Mouse (Mus musculus) kidney, postnatal 4 days (tissue): ENCODE data around the gene Myo1c.

Source experiments
- DNase-seq, 2 experiments: peaks; one replicate each; pipeline ENCODE4 v3.0.0; 2021; ENCODE audit warnings: mixed read lengths in 2 of 2

The Myo1c gene

DNA sequence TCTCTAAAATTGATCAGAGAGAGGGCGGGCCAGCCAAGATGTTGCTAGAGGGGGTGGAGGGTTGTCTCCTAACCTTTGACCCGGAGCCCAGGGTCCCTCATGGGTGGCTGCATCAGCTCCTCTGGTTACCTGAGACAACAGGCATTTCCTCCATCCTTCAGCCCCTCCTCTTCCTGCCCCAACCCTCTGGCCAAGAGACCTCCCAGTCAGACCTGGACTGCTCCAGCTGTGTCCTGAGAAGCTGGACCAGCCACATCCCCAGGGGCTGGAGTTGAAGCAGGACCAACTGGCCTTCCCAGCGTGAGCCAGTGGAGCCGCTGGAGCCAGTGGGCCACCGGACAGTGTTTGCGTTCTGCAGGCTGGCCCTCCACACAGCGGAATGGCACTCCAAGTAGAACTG, at the start of gene Myo1c:
Gene Myo1c (plus strand): TSS at position 194 of the 400 bp plus-strand sequence.
- peak; percentile 52 to 67 for DNase-seq

DNA sequence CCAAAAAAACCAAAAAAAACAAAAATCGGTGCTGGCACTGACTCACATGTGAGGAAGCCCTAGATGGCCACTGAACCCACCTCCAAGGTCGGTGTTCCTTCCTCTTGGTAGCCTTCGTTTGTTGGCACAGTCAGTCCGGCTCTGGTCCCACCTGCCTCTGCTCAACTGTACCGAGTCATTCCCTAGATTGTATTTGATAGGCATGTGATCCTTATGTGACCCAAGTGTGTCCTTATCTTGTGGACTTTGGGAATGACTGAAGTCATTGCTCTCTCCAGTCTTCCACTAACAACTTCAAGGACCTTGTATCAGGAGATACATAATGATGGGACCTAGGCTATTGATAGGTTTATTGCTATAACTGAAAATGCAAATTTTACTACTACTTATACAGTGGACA, 45.5 kb upstream of the Myo1c start:
- no peak for DNase-seq

DNA sequence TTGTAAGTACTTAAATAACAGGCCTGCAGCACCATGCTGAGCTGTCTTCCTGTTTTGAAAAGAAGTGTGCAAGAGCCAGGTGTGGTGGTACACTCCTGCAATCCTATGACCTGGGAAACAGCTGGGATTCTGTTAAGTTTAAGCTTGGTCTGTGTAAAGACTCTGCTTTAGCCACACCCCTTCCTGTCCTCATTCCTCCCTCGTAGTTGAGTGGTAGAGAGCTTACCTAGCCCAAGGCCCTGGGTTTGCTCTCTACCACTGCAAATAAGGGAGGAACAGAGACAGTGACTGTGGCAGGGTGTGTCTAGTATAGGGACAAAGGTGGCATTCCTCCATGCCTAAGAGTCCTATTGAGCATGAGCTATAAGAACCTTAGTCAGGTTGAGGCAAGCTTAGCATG, 45.0 kb upstream of the Myo1c start:
- no peak for DNase-seq

DNA sequence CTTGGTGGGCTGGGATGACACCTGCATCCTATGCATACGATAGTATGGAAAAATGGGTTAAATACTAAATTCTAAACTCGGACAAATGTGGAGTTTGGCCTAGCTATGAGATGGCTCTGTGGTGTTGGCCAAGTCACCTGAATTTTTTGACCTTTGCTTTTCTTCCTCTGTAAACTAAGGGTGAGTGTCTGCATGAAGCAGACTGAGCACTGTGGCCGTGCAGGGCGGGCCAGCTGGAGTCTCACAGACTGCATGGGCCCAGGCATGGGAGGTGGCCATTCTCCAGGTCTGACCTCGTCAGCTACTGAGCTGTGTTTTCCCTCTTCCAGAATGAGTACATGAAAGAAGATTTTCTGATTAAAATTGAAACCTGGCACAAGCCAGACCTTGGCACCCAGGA, 41.5 kb upstream of the Myo1c start:
- no peak for DNase-seq

DNA sequence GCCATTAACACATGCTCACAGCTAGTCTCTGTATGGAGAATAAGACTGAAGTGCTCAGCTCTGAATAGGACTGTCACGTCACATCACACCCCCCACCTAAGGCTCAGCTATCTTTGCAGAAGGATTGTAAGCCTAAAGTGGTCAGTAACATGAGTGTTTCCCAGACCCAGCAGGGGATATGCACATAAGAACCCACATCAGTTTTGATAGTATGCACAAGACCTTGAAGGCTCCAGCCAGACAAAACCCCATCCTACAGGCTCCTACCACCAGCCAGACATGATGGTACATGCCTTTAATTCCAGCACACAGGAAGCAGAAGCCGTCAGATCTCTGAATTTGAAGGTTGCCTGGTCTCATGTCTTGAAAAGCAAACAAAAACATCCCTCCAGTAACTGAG, 40.3 kb upstream of the Myo1c start:
- no peak for DNase-seq

DNA sequence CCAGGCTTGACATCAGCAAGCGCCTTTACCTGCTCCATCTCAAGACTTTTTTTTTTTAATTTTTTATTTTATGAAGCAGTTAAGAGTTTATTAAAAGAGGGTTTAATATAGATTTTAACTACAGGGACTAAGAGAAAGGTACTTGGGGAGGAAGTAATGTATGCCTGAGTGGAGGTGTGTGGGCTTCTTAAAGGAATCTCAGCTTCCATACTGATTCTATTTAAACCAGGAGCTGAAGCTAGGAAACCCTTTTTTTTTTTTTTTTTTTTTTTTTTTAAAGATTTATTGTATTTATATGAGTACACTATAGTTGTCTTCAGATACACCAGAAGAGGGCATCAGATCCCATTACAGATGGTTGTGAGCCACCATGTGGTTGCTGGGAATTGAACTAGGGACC, 35.5 kb upstream of the Myo1c start:
- no peak for DNase-seq

DNA sequence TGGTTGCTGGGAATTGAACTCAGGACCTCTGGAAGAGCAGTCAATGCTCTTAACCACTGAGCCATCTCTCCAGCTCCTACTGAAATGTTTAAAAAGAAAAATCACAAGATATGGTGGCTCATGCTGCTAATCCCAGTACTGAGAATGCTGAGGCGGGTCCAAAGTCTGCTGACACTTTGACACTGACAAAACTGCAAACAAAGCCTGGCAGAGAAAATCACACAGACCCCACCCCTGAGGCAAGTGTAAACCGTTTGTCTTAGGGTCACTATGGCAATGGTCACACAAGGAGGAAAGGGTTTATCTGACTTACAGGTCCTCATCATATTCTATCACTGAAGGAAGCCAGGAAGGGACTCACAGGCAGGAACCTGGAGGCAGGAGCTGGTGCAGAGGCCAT, 34.7 kb upstream of the Myo1c start:
- no peak for DNase-seq

DNA sequence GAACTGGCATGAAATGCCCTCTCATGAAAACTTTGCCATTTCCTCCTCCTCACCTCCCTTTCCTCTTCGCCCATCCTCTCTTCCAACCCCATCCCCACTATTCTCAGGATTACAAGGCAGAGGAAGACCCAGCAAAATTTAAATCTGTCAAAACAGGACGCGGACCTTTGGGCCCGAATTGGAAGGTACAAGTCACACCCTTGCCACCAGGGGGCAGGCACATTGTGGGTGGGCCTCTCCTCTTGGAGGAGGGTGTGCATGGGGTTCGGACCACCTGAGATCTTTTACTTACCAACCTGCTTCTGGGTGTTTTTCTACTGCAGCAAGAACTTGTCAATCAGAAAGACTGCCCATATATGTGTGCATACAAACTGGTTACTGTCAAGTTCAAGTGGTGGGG, 31.2 kb upstream of the Myo1c start:
- DNase-seq, result peak; percentile 38 to 49

DNA sequence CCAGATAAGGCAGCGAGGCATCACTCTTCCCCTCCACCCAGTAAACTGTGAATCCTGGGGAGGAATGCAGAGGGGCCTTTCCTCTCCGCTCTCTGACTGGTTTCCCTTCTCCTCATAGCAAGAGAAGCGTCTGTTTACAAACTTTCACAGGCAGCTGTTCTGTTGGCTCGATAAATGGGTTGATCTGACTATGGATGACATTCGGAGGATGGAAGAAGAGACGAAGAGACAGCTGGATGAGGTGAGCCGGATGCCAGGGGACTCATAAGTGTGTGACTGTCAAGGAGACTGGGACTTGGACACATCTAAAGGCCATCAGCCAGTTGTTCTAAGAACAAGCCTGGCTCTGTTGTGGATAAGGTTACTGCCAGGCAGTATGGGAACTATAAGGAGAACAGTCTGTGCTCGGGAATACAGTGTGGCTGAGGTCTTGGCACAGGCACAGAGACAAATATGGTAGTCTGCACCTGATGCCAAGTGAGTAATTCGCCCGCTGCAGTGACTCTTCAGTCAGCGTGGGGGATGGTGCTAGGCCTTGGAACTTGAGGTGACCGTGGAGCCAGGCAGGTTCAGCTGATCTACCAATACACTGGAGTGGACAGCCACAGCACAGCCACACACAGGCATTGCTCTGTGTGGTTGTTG, 30.0 kb upstream of the Myo1c start:
- DNase-seq, result no peak

DNA sequence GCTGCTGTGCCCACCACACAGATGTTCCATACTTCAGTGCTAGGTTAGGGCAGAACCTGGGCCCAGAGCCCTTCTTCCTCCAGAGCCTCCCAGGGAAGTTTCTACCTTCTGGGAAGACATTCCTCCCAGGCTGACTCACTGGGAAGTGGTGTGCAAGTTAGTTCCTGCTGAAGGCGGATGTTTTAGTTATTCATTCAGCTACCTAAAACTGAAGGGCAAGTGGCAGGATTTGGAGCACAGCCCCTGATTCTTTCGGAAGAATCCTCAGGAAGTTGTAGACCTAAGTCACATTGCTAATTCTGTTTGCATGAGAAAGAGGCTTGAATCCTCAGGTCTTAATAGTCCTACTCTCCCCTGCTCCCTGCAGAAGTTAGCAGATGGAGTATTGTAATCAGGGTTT, 28.9 kb upstream of the Myo1c start:
- DNase-seq, result no peak

DNA sequence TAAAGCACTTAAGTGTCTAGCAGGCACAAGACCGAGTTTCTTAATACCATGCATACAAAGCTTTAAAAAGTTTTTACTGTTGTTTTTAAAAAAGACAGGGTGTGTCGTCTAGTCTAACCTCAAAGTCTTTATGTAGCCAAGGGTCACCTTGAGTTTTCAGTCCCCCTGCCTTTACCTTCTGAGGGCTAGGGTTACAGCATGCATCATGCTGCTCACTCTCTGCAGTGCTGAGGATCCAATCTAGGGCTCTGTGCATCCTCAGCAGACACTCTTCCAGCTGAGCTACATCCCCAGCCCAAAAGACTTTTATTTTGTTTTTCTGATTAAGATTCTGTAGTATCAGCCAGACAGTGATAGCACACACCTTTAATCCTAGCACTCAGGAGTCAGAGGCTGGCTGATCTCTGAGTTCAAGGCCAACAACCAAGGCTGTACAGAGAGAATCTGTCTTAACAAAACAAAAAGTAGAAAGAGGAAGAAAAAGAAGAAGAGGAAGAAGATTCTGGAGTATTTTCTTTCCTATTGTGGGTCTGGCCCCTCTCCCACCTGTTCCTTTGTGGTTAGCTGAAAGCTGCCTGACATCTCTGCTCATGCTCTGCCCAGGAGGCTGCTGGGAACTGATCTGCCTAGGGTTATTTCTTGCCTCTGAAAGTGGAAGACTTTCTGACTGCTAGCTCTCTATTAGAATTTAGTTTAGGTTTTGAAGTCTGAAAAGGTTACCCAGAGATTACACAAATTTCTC, 27.5 kb upstream of the Myo1c start:
- DNase-seq, result no peak

DNA sequence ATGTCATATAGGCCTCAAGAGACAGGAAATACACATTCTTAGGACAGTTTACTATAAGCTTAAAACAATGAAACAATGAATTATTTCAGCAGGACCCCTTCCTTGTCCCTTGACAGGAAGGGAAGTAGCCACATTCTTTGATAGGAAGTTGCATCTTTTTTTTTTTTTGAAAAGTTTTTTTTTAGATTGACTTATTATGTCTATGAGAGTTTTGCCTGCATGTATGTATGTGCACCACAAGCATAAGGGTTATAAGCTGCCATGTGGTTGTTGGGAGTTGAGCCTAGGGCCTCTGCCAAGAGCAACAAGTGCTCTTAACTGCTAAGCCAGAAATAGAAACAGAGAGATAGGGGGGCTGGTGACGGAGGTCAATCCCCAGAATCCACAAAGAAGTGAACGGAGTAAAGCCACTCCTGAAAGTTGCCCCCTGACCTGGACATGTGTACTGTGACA, 26.2 kb upstream of the Myo1c start:
- peak in 1 of 2 experiments; percentile 30 for DNase-seq

DNA sequence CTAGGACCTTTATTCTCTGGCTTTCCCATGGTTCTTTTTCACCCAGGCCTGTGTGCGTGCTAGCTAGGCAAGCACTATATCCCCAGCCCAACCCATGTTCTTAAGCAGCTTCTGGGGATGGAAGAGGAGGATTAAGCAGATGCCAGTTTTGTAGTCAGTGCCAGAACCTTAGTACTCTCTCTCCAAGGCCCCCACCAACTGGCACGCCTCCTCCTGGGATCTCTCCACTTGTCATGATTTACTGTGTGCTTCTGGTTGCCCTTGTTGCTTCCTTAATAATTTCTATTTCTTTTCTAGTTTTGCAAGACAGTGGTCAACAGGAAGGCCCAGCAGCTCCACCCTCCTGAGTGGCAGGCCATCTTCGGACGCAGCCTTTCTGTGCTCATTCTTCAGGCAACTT, 24.5 kb upstream of the Myo1c start:
- DNase-seq, result no peak

DNA sequence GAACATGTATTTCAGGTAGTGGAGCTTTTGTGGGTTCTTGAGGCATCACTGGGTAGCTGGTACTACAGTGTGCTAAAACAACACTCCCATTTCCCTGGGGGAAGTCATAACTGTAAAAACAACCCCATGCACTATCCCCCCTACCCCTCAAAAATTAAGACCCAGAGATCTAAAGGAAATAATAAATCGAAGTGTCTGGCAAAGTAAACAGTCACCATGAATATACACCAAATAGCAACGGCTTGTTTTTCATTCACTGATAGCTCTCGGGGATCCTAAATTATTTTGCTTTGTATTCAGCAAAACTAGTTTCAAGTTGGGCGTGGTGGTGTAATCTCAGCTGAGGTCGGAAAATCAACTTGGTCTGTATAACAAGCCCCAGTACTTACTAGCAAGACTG, 20.2 kb upstream of the Myo1c start:
- DNase-seq, result no peak

DNA sequence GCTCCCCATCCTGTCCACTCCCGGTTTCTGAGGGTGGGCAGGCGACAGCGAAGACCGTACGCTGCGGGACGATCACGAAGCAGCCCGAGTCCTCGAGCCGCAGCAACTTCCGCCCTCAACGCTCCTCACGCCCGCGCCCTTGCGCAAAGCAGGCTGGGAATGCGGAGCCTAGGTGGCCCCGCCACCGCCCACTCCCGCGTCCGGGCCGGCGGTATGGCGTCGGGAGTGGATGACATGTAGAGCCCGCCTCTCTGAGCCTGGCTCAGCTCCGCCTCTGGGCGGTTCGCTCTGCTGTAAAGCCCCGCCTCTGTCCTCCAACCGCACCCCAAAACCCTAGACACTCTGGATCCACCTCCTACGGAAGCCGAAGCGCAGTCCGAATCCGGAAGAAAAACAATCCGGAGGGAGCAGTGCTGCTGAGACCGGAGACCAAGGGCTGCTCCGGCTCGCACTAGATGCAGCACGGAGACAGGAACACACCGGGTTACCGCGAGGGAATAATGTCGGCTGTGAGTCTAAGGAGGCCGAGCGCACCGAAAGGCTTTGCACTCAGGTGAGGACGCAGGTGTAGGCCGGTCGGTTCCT, 19.6 kb upstream of the Myo1c start, which contains the start of gene Inpp5k:
Gene Inpp5k (plus strand): TSS at position 344 of the 585 bp plus-strand sequence.
- peak; percentile 95 to 97 for DNase-seq

DNA sequence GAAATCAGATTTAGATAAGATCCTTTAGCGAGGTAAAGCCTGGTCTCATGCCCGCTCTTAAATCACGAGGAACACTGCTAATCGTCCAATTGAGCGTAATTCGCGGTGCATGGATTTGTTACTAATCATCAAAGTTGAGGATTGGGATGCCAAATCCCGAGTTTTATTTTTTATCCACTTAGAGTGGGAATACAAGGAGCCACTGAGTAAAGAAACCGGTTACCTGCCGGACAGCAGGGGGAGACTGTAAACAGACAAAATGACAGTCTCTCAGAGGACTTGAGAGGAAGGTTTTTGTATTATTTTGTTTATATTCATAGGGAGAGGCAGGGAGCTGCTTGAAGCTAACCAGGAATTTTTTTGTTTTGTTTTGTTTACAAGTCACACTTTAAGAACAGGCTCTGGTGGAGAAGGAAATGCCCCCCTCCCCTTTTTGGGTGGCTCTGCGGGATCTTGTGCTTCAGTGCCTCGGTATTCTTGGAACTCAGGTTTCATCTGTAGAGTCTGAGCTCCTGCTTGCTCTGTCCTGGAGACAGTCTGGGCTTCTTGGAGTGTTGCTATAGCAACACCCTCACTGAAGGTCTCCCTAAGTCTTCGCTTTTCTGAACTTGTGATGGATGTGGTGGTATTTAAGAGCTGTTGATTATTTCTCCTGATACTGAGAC, 18.6 kb upstream of the Myo1c start:
- DNase-seq, result peak in 1 of 2 experiments; percentile 72

DNA sequence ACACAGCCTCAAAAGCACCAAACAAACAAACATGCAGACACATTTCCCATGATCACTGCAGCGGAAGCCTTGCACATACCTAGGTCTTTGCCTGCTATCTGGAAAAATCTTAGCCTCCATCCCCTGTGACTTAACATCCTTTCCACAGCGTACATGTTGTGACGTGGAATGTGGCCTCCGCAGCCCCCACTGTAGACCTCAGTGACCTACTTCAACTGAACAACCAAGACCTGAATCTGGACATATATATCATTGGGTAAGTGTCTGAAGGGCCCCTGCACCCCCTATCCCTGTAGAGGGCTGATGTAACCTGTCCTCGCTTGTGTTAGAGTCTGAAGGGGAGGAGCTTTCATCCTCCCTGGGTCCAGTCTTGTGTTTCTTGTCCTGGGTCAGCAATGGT, 17.4 kb upstream of the Myo1c start:
- no peak for DNase-seq

DNA sequence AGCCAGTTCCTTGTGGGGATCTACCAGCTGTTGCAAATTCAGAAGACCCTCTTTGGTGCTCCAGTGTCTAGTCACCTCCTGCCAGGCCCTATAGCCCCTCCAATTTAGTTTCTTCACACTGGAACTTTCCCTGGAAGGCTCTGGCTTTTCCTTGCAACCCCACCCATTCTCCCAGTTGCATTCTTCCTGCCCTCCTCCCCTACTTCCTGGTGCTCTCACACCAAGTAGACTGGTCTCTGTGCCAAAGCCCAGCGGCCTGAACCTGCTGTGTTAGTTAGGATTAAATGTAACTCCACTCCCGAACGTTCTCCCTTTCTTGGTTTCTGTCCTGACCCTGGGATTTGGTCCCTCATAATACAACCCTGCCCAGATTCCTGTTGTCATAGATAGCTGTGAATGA, 15.5 kb upstream of the Myo1c start:
- no peak for DNase-seq

DNA sequence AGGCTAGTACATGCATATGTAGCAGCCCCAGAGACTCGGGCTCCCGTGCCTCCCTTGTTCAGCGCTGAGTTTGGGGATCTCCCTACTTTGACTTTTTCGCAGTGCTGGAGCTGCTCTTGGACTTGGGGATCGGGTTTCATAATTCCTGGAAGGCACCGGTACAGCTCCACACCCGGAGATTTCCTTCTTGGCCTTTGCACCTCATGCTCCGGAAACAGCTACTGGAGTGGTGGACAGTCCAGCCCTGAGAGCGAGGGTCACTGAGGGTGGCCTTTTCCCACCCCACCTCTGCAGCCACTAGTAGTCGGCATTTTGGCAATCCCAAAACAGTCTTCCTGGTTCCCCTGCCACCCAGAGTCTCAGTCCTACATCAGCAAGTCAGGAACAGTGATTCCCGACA, 15.0 kb upstream of the Myo1c start:
- DNase-seq, result peak; percentile 32 to 62

DNA sequence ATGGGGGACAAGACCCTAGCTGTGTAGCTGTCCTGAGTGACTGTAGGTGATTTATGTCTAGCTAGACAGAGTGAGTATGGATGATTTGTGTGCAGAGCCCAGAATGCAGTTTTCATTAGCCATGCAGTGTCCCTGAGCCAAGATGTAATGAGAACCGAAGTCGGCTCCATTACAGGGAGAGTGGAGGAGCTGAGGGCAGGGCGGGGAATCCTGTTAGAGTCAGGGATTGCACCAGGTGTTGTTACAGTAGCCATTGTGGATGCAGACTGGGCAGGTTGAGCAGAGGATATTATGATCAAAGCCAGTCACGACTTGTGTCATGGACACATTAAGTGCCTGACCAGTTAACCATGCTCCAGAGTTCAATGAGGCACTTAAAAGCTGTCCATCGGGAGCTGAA, 7.0 kb upstream of the Myo1c start:
- no peak for DNase-seq

DNA sequence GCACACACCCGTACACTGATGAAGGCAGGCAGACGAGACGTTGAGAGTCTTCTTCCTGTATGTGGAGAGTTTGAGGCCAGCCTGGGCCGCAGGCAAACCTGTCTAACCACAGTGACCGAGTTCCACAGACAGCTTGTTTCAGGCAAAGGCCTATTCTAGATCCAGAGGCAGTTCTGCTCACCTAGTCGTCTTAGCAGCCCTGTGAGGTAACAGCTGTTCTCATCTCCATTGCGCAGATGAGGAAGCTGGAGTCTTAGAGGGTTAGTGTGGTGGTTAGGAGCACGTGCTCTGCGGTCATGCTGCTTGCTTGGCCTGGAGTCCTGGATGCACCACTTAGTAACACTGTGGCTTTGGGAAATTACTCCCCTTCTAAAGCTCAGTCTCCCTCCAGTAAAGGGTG, 5.6 kb upstream of the Myo1c start:
- no peak for DNase-seq

DNA sequence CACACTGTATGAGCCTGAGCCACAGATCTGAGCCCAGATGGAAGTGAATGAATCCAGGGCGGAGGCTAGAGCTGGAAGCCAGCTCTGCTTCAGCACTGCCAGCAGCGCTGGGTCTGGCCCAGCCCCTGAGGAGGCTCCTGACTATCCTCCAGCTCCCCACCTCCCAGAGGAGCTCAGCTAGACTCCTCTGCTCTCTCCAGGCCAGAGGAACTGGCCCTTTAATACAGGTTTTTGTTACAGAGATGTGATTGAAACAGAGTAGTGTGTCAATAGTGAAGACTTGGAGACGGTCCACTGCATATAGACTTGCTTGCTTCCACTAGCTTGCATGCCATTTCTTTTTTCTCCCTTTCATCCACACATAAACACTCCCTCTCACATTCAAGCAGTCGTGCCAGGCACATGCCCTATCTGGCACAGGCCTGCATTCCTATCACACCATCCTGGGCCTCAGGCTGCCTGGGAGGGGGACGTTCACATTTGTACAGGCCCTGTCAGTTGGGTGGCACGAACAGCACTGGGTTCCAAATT, 2.6 kb upstream of the Myo1c start:
- no peak for DNase-seq

DNA sequence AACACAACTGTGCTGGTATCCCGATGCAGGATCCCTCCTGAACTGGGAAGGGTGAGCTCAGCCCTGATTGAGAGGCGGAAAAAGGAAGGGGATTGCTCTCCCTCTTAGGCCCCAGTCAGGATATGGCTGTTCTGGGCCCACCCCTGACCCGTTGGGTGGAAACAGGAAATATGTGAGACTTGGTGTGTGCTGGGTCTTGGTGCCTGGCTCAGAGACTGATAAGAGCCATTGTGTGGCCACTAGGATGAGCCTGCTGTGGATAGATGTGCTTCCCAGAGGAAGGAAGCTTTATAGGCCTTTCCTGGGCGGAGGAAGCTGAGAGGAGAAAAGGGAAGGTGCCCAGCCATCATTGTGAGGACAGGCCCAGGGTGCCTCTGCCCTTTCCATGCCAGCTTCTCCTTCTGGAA, 1.1 kb upstream of the Myo1c start:
- peak; percentile 43 to 65 for DNase-seq
